Mouse (Mus musculus) limb, embryonic 14.5 days (tissue): ENCODE data around the gene Usp50. TPM values are rescaled to one million over a fixed set of nuclear protein-coding genes. Genes with fewer than 3 reads are reported as not detected.

Experiments used
- ATAC-seq: fragments of 200-750 bp; cut with Nextera tagmentation; 2 replicates; pipeline ENCODE4 v1.8.0; 2017; ENCODE audit warnings: low read depth, moderate number of reproducible peaks, moderate TSS enrichment; ENCODE audit not compliant: low FRiP score
- DNase-seq: peaks from one replicate; pipeline ENCODE4 v3.0.0-alpha.2; 2015; ENCODE audit warnings: low spot score
- H3K27ac ChIP-seq: fragments of 300-500 bp; sonication (generic); replicated peaks from 2 replicates; pipeline ENCODE4 v1.5.1; 2014; ENCODE audit warnings: low read depth, mild to moderate bottlenecking, low read length, moderate library complexity, mixed read lengths
- H3K27me3 ChIP-seq: fragments of 300-500 bp; sonication (generic); 2 replicates; pipeline ENCODE4 v1.6.1; 2014; ENCODE audit warnings: low read length, mixed read lengths; ENCODE audit not compliant: control insufficient read depth, insufficient read depth
- H3K36me3 ChIP-seq: fragments of 300-500 bp; sonication (generic); 2 replicates; pipeline ENCODE4 v1.6.1; 2014; ENCODE audit warnings: mild to moderate bottlenecking, low read length, moderate library complexity, mixed read lengths; ENCODE audit not compliant: control insufficient read depth, insufficient read depth
- H3K4me1 ChIP-seq: fragments of 300-500 bp; sonication (generic); 2 replicates; pipeline ENCODE4 v1.6.1; 2014; ENCODE audit warnings: antibody characterized with exemption, low read length, mixed read lengths; ENCODE audit not compliant: control insufficient read depth, insufficient read depth
- H3K4me2 ChIP-seq: fragments of 300-500 bp; sonication (generic); replicated peaks from 2 replicates; pipeline ENCODE4 v1.6.1; 2014; ENCODE audit warnings: low read depth, mild to moderate bottlenecking, low read length, moderate library complexity; ENCODE audit not compliant: severe bottlenecking
- H3K4me3 ChIP-seq: fragments of 300-500 bp; sonication (generic); replicated peaks from 2 replicates; pipeline ENCODE4 v1.5.1; 2014; ENCODE audit warnings: low read length
- H3K9ac ChIP-seq: fragments of 300-500 bp; sonication (generic); 2 replicates; pipeline ENCODE4 v1.6.1; 2014; ENCODE audit warnings: mild to moderate bottlenecking, low read depth, low read length, moderate library complexity; ENCODE audit not compliant: severe bottlenecking
- H3K9me3 ChIP-seq: fragments of 300-500 bp; sonication (generic); 2 replicates; pipeline ENCODE4 v1.6.1; 2016; ENCODE audit warnings: low read length; ENCODE audit not compliant: control insufficient read depth
- POLR2A ChIP-seq: fragments of 200-500 bp; IDR thresholded peaks from 2 replicates; pipeline ENCODE4 v1.8.0; 2012; ENCODE audit warnings: inconsistent platforms, mild to moderate bottlenecking, moderate library complexity, borderline replicate concordance; ENCODE audit not compliant: insufficient read depth, insufficient read length; ENCODE audit errors: extremely low read depth
- WGBS: fragments of 180-500 bp; shearing (Covaris S2); extraction: QIAGEN DNeasy Blood & Tissue Kit; methylation state at CpG from one replicate; pipeline ENCODE4 v1.1.7; 2014; 5-methylcytosine and 5-hydroxymethylcytosine counted together
- polyA plus RNA-seq, 2 experiments: library from polyadenylated mRNA; depleted of rRNA in 1 of 2; stranded (reverse) in 1 of 2; unstranded in 1 of 2; fragments of >200 nt; fragmentation: Nextera tagmentation in 1 of 2; extraction: Ambion mirVana in 1 of 2; gene quantifications; 2 replicates each; pipeline versions ENCODE4 v1.2.1 to v1.2.3; 2012 to 2014

Gene Usp50
- polyA plus RNA-seq, 2 experiments, result 1.2 to 3.0 TPM

DNA sequence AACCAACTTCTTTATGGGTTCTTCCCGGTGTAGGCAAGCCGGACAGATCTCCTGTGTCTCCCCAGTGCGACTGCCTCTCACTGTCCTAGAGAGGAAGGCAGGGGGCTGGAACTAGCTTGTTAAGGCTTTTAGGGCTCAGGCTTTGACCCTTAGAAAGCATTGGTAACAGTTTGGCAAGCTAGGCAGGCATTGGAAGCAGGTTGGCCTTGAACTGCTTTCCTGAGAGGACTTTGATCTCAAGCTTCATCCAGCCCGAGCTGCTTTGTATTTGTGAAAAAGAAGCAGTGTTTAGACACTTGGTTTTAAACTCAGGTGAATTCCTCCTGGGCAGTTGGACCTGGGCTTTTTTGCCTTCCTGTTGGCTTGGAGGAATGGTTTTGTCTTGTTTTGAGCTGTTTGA, 4.5 kb downstream of the Usp50 start:
- H3K27ac ChIP-seq, result no peak overlapping the region
- no peak overlapping the region for H3K9ac ChIP-seq
- no peaks in the 10 kb centered on the region for H3K4me1 ChIP-seq
- DNase-seq (no peak), ATAC-seq (no peak)
- no peaks in the 10 kb centered on the region for H3K36me3 ChIP-seq
- no peaks in the 10 kb centered on the region for H3K27me3 ChIP-seq
- TF ChIP-seq POLR2A, result no peak
- H3K9me3 ChIP-seq, result no peaks in the 10 kb centered on the region
- no peak overlapping the region for H3K4me3 ChIP-seq
- no peak overlapping the region for H3K4me2 ChIP-seq
- 87% methylated on average over 4 of the region's 4 CpGs for WGBS

DNA sequence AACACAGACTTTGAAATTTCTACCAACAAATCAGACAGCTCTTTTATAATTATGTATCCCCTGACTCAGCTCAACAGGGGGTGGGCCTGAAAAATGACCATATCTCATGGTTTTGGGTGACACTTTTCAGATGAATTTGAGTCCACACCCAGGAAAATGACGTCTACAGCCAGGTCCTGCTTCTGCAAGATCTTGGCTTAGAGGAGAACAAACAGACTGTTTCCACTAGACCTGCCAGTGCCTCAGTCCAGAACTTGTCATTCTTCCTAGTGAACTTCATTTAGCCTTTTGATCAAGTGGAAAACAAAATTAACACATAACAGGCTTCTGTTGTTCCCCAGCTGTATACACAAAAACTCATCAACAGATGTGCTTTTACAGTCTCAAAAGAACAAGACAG, 6.9 kb downstream of the Usp50 start:
- DNase-seq, result no peak

DNA sequence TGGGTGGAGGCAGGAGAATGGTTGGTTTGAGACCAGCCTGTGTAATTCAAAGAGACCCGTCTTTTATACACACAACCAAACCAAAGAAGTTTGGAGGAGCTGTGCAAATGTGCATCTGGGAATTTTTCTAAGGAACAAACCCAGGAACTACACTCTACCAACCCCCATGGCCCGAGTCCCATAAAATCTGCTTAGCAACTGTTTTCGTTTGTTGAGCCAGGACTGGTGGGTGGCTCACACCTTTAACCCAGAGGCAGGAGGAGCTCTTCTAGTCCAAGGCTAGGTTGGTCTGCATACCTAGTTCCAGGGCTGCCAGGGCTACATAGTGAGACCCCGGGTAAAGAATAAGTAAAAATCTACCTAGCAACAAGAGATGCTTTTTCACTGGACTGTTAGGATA, 7.3 kb downstream of the Usp50 start:
- no peak for DNase-seq
- no peak overlapping the region for H3K9ac ChIP-seq
- no peak for ATAC-seq
- H3K4me2 ChIP-seq, result no peak overlapping the region
- 60% methylated on average over 4 of the region's 4 CpGs for whole genome bisulfite sequencing
- H3K4me3 ChIP-seq, result no peak overlapping the region
- no peaks in the 10 kb centered on the region for H3K27me3 ChIP-seq
- H3K36me3 ChIP-seq, result no peaks in the 10 kb centered on the region
- no peaks in the 10 kb centered on the region for H3K4me1 ChIP-seq
- H3K27ac ChIP-seq, result no peak overlapping the region
- H3K9me3 ChIP-seq, result no peaks in the 10 kb centered on the region
- no peak for TF ChIP-seq POLR2A

More for the DNA sequence above, 6.9 kb downstream of the Usp50 start:
- WGBS, result 52% methylated on average over 1 of the region's 1 CpGs
- no peak for ATAC-seq
- H3K4me2 ChIP-seq, result no peak overlapping the region
- no peak overlapping the region for H3K27ac ChIP-seq
- no peak overlapping the region for H3K4me3 ChIP-seq
- no peaks in the 10 kb centered on the region for H3K27me3 ChIP-seq
- TF ChIP-seq POLR2A, result no peak
- no peaks in the 10 kb centered on the region for H3K4me1 ChIP-seq
- no peak overlapping the region for H3K9ac ChIP-seq
- no peaks in the 10 kb centered on the region for H3K36me3 ChIP-seq
- no peaks in the 10 kb centered on the region for H3K9me3 ChIP-seq

DNA sequence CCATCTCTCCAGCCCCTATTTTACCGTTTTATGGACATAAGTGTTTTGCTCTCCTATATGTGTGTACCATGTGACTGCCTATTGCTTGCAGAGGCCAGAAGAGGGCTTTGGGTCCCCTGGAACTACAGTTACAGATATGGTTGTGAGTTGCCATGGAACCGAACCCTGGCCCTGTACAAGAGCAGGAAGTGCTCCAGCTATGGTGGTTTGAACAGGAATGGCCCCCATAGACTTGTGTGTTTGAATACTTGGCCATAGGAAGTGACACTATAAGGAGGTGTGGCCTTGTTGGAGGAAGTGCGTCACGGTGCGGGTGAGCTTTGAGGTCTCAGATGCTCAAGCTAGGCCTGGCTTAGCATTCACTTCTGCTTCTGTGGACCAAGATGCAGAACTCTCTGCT, 11.1 kb downstream of the Usp50 start:
- Histone ChIP-seq H3K9me3 (no peaks in the 10 kb centered on the region), H3K4me1 (no peaks in the 10 kb centered on the region), H3K4me3 (no peak overlapping the region), H3K36me3 (no peaks in the 10 kb centered on the region), H3K9ac (no peak overlapping the region), H3K4me2 (no peak overlapping the region), H3K27me3 (no peaks in the 10 kb centered on the region), H3K27ac (no peak overlapping the region)
- DNase-seq, result no peak
- WGBS, result 86% methylated on average over 5 of the region's 5 CpGs
- TF ChIP-seq POLR2A, result no peak
- ATAC-seq, result no peak

DNA sequence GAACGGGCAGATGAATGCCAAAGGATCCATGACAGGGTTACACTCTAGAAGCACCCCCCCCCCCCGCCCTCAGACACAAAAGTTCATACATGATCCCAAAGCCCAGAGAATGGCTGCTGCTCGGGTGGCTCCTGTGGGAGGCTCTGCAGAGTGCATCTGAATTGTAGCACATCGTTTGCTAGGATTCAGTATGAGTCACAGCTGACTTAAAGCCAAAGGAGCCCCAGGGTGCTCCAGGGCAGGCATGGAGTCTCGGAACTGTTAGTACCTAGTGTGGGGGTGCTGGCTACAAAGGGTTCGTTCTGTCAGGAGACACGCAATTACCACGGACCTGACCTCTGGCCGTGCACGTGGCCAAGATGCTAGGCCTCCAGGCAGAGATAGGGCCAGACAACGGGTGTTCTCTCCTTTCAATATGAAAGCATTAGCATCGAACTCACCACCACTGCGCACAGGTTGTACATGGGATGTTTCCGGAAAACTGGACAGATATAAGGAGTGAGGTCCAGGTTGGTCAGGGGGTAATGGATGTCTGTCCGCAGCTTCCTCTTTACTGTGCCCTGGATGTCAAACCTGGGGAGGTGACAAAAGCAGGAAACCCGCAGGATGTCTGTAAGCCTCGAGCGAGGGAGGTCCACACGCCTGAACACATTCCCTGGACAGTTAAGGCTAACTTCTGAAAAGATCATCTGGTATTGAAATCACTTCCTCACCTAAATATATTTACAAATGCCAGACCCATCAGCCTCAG, 13.7 kb downstream of the Usp50 start:
- Histone ChIP-seq H3K9me3 (no peaks in the 10 kb centered on the region), H3K27ac (no peak overlapping the region), H3K36me3 (no peaks in the 10 kb centered on the region; the same call in 1 of the 2 replicates), H3K4me3 (no peak overlapping the region), H3K9ac (no peak overlapping the region), H3K27me3 (no peaks in the 10 kb centered on the region), H3K4me2 (no peak overlapping the region), H3K4me1 (no peaks in the 10 kb centered on the region)
- DNase-seq (no peak), ATAC-seq (no peak)
- no peak for TF ChIP-seq POLR2A
- WGBS, result 70% methylated on average over 19 of the region's 19 CpGs
